Mouse (Mus musculus) heart, postnatal 0 days (tissue): ENCODE data around the gene Etaa1. TPM values are rescaled to one million over a fixed set of nuclear protein-coding genes. Genes with fewer than 3 reads are reported as not detected.

ENCODE experiments used
- ATAC-seq: fragments of 200-750 bp; cut with Nextera tagmentation; 2 replicates; pipeline ENCODE4 v1.8.0; 2017; ENCODE audit warnings: low read depth, moderate number of reproducible peaks, moderate library complexity; ENCODE audit not compliant: insufficient read depth
- DNase-seq: peaks from one replicate; pipeline ENCODE4 v3.0.0-alpha.2; 2016; ENCODE audit warnings: low spot score
- H3K27ac ChIP-seq: fragments of 300-500 bp; sonication (generic); 2 replicates; pipeline ENCODE4 v1.5.1; 2014; ENCODE audit warnings: low read depth, mild to moderate bottlenecking
- H3K27me3 ChIP-seq: fragments of 300-500 bp; sonication (generic); 2 replicates; pipeline ENCODE4 v1.6.1; 2014; ENCODE audit warnings: low read length, mixed read lengths; ENCODE audit not compliant: control insufficient read depth, insufficient read depth
- H3K36me3 ChIP-seq: fragments of 300-500 bp; sonication (generic); replicated peaks from 2 replicates; pipeline ENCODE4 v1.6.1; 2014; ENCODE audit warnings: low read length, mixed read lengths; ENCODE audit not compliant: control insufficient read depth, insufficient read depth
- H3K4me1 ChIP-seq: fragments of 300-500 bp; sonication (generic); 2 replicates; pipeline ENCODE4 v1.6.1; 2014; ENCODE audit warnings: antibody characterized with exemption; ENCODE audit not compliant: control insufficient read depth, insufficient read depth
- H3K4me2 ChIP-seq: fragments of 300-500 bp; sonication (generic); 2 replicates; pipeline ENCODE4 v1.6.1; 2014; ENCODE audit warnings: low read depth, mild to moderate bottlenecking, low read length, moderate library complexity
- H3K4me3 ChIP-seq: fragments of 300-500 bp; sonication (generic); 2 replicates; pipeline ENCODE4 v1.5.1; 2014; ENCODE audit warnings: low read depth, low read length
- H3K9ac ChIP-seq: fragments of 300-500 bp; sonication (generic); replicated peaks from 2 replicates; pipeline ENCODE4 v1.6.1; 2014; ENCODE audit warnings: low read depth, low read length, mixed read lengths
- H3K9me3 ChIP-seq: fragments of 300-500 bp; sonication (generic); replicated peaks from 2 replicates; pipeline ENCODE4 v1.6.1; 2016; ENCODE audit warnings: low read length; ENCODE audit not compliant: control insufficient read depth
- CTCF ChIP-seq: IDR thresholded peaks from 2 replicates; pipeline ENCODE4 v1.5.1; 2016; ENCODE audit warnings: antibody characterized with exemption, control low read depth, low read depth
- EP300 ChIP-seq: IDR thresholded peaks from 2 replicates; pipeline ENCODE4 v1.6.1; 2016; ENCODE audit warnings: antibody characterized with exemption, low read depth
- WGBS: fragments of 180-500 bp; shearing (Covaris S2); extraction: QIAGEN DNeasy Blood & Tissue Kit; methylation state at CpG from one replicate; pipeline ENCODE4 v1.1.7; 2014; 5-methylcytosine and 5-hydroxymethylcytosine counted together
- polyA plus RNA-seq: library from polyadenylated mRNA; unstranded; fragments of >200 nt; fragmentation: Nextera tagmentation; extraction: Ambion mirVana; gene quantifications from 2 replicates; pipeline ENCODE4 v1.2.1, GENCODE M21; 2015
- total RNA-seq: library from RNA; depleted of rRNA; stranded (reverse); fragments of >200 nt; gene quantifications from 2 replicates; pipeline ENCODE4 v1.2.3, GENCODE M21; 2014; ENCODE audit warnings: low replicate concordance

Gene Etaa1
- total and polyA plus RNA-seq, 2 experiments from 2014 or later, result 2.0 to 2.9 TPM

DNA sequence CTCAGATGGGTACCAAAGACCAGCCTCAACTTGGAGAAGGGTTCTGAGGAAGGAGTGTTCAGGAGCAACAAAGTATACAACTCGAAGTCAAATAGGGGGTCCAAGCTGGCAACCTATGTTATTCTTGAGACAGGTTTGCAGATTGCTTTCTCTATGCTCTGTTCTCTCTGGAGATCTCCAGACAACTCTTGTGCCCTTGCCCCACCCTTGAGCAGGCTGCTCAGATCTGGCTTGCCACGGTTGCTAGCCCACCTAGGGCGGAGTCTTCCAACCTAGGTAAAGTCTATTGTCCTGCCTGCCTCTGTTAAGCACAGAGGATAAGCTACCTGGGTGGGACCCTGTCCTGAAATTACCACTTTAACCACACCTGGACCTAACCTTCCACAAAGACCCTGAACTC lies 21.9 kb upstream of the Etaa1 start:
- Histone ChIP-seq H3K9ac (no peak overlapping the region), H3K36me3 (no peaks in the 10 kb centered on the region), H3K27ac (no peak overlapping the region), H3K9me3 (no peaks in the 10 kb centered on the region), H3K4me1 (no peaks in the 10 kb centered on the region), H3K4me2 (no peak overlapping the region), H3K27me3 (no peaks in the 10 kb centered on the region), H3K4me3 (no peak overlapping the region)
- no peak for ATAC-seq
- TF ChIP-seq CTCF, result no peak
- no peak for TF ChIP-seq EP300
- DNase-seq, result no peak
- 57% methylated on average over 3 of the region's 3 CpGs for WGBS

- no peak for ATAC-seq
- peak overlapping the region; percentile 99 for H3K4me3 ChIP-seq
- H3K27ac ChIP-seq, result peak overlapping the region; percentile 95
- peak overlapping the region; percentile 72 for H3K4me2 ChIP-seq
- no peaks in the 10 kb centered on the region for H3K9me3 ChIP-seq
- peaks cover 8% of the 10 kb centered on the region; the same call in 1 of the 2 replicates for H3K4me1 ChIP-seq
- DNase-seq, result no peak
- peaks cover 24% of the 10 kb centered on the region for H3K36me3 ChIP-seq
- TF ChIP-seq CTCF (no peak), EP300 (no peak)
- H3K9ac ChIP-seq, result peak overlapping the region; percentile 92
- 2% methylated on average over 3 of the region's 3 CpGs for WGBS
- H3K27me3 ChIP-seq, result no peaks in the 10 kb centered on the region
These were observed 884 bp downstream of the Etaa1 start for GRCm38 (mm10) chr11:17952791-17953190.

- WGBS, result 85% methylated on average over 3 of the region's 3 CpGs
- DNase-seq, result no peak
These were observed 2.3 kb downstream of the Etaa1 start for GRCm38 (mm10) chr11:17951336-17951735.

DNA sequence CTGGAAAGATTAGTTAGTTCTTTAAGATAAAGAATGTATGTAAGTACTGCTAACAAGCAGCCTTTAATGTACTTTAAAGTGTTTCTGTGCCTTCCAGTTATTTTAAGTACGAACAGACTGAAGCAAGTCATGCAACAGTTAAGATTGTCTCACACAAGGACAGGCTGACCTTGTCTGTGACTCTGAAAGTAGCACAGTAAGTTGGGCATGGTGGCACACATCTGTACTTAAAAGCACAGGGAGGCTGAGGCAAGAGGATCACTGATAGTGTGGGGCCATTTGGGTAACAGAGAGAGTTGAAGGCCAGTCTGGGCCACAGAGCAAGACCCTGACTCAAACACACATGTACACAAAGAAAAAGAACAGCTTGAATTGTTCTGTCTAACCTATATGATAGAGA lies 14.5 kb downstream of the Etaa1 start:
- H3K9me3 ChIP-seq, result no peaks in the 10 kb centered on the region
- TF ChIP-seq CTCF (no peak), EP300 (no peak)
- H3K4me1 ChIP-seq, result no peaks in the 10 kb centered on the region; the same call in 1 of the 2 replicates
- no peak overlapping the region for H3K4me3 ChIP-seq
- peaks cover 11% of the 10 kb centered on the region; the same call in 1 of the 2 replicates for H3K36me3 ChIP-seq
- DNase-seq (peak; percentile 31), ATAC-seq (peak; percentile 60)
- peak overlapping the region; percentile 44; the same call in 1 of the 2 replicates for H3K27ac ChIP-seq
- H3K9ac ChIP-seq, result no peak overlapping the region
- WGBS, result 31% methylated on average over 1 of the region's 1 CpGs
- no peaks in the 10 kb centered on the region for H3K27me3 ChIP-seq
- H3K4me2 ChIP-seq, result no peak overlapping the region

More at GRCm38 (mm10) chr11:17951336-17951735, 2.3 kb downstream of the Etaa1 start:
- no peak overlapping the region for H3K9ac ChIP-seq
- H3K4me2 ChIP-seq, result no peak overlapping the region
- no peak for ATAC-seq
- no peaks in the 10 kb centered on the region for H3K27me3 ChIP-seq
- TF ChIP-seq EP300 (no peak), CTCF (no peak)
- H3K4me1 ChIP-seq, result peaks cover 8% of the 10 kb centered on the region; the same call in 1 of the 2 replicates
- no peaks in the 10 kb centered on the region for H3K9me3 ChIP-seq
- no peak overlapping the region for H3K4me3 ChIP-seq
- no peak overlapping the region for H3K27ac ChIP-seq
- H3K36me3 ChIP-seq, result peaks cover 38% of the 10 kb centered on the region

DNA sequence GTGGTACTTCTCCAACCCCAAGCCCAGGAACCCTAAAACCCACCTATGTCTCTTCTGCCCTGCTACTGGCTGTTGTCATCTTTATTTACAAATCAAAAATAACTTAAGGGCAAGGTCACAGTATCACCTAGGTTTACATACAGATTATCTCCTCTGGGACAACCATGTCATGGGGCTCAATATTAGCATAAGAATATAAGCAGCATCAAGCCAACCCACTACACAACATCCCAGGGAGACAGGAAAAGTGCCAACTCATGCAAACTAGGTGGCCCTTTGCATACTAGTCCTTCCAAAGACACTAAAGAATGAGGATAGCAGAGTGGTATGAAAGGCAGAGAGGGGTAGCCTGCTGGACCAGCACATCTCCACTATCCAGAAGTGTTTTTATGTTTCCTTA lies 15.7 kb downstream of the Etaa1 start:
- no peak overlapping the region for H3K4me3 ChIP-seq
- no peak overlapping the region for H3K27ac ChIP-seq
- H3K36me3 ChIP-seq, result peaks cover 11% of the 10 kb centered on the region; the same call in 1 of the 2 replicates
- no peak overlapping the region for H3K9ac ChIP-seq
- DNase-seq (no peak), ATAC-seq (no peak)
- H3K27me3 ChIP-seq, result no peaks in the 10 kb centered on the region
- no peak overlapping the region for H3K4me2 ChIP-seq
- no peak for TF ChIP-seq EP300
- TF ChIP-seq CTCF, result no peak
- H3K4me1 ChIP-seq, result no peaks in the 10 kb centered on the region
- H3K9me3 ChIP-seq, result no peaks in the 10 kb centered on the region

DNA sequence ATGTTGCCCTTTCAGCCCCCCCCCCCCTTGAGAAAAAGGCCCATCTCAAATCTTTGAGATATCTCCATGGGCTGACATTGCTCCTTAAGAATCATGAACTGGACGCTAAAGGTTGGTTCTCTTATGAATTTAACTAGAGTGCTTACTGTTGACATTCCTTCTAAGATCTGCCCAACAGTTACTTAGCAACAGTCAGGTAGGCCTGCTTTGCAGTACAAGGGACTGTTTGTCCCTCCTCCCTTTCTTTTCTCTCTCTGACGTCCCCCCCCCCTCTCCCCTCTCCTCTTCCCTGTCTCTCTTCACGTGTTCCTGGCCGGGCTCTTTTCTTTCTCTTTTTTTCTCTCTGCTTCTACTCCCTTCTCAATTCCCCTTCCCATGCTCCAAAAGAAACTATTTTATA lies 35.8 kb downstream of the Etaa1 start:
- ATAC-seq, result no peak
- H3K36me3 ChIP-seq, result no peaks in the 10 kb centered on the region
- no peaks in the 10 kb centered on the region for H3K9me3 ChIP-seq
- H3K4me1 ChIP-seq, result no peaks in the 10 kb centered on the region
- no peak for DNase-seq
- no peaks in the 10 kb centered on the region for H3K27me3 ChIP-seq
- no peak overlapping the region for H3K4me3 ChIP-seq
- H3K4me2 ChIP-seq, result no peak overlapping the region
- WGBS, result 74% methylated on average over 4 of the region's 4 CpGs
- TF ChIP-seq CTCF (no peak), EP300 (no peak)
- no peak overlapping the region for H3K27ac ChIP-seq
- no peak overlapping the region for H3K9ac ChIP-seq
